Mouse (Mus musculus) erythroid progenitor cell, adult 5-6 weeks (primary cell): ENCODE data around the gene Pcif1. TPM values are rescaled to one million over a fixed set of nuclear protein-coding genes. Genes with fewer than 3 reads are reported as not detected.
"Not testable (repeated sequence)": the region's sequence is repeated elsewhere in the genome, so short reads cannot be mapped to it uniquely, and the experiment has no call there.

Source experiments
- ATAC-seq: replicated peaks from 2 replicates; pipeline ENCODE4 v1.8.0; 2016; ENCODE audit warnings: moderate number of reproducible peaks, mild to moderate bottlenecking, moderate TSS enrichment, inconsistent platforms; ENCODE audit not compliant: poor library complexity, low FRiP score, severe bottlenecking
- total RNA-seq, 2 experiments: library from RNA; stranded (forward) in 1 of 2; stranded (reverse) in 1 of 2; fragments of 150-400 nt in 1 of 2; fragments of 186-747, 209-891 nt in 1 of 2; gene quantifications; 2 replicates each; pipeline versions ENCODE4 v1.2.3 to v1.2.4; 2015 to 2017; ENCODE audit warnings: low replicate concordance in 2 of 2

Gene Pcif1
- total RNA-seq (2015; ENCODE audit: low replicate concordance) (57.7 and 71.3 TPM in 2 replicates), total RNA-seq (2017; ENCODE audit: low replicate concordance) (36.3 and 42.7 TPM in 2 replicates)

DNA sequence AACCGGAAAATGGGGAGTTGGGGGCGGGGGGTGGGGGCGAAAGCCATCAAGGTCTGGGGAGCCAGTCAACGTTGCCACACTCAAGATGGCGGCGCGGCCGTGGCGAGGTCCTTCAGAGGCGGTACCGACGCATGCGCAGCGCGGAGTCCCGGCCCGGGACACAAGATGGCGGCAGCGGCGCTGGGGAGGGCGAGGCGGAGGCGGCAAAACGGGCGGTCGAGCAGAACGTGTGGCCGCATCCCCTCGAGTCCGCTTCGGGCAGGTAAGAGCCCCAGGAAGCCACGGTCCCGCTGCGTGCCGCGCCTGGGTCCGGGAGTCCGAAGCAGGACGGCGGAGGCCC is at the start of gene Pcif1:
Gene Pcif1 (plus strand): TSS at position 77 of the 340 bp plus-strand sequence.
- ATAC-seq, result peak; percentile 47

DNA sequence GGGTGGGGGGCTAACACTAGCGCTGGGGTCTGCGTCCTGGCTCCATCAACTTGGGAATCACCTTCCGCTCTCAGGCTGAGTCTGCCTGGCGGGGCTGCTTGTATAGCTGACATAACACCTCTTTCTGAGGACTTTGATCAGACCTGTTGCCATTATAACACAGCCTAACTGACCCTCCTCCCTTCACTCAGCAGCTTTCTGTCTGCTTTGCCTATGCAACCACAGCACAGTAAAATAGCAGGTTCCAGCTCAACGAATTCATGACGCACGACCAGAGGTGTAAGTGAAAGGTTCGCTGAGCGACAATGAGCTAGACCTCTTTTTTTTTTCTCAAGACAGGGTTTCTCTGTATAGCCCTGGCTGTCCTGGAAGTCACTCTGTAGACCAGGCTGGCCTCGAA is 48.1 kb upstream of the Pcif1 start:
- ATAC-seq, result no peak

DNA sequence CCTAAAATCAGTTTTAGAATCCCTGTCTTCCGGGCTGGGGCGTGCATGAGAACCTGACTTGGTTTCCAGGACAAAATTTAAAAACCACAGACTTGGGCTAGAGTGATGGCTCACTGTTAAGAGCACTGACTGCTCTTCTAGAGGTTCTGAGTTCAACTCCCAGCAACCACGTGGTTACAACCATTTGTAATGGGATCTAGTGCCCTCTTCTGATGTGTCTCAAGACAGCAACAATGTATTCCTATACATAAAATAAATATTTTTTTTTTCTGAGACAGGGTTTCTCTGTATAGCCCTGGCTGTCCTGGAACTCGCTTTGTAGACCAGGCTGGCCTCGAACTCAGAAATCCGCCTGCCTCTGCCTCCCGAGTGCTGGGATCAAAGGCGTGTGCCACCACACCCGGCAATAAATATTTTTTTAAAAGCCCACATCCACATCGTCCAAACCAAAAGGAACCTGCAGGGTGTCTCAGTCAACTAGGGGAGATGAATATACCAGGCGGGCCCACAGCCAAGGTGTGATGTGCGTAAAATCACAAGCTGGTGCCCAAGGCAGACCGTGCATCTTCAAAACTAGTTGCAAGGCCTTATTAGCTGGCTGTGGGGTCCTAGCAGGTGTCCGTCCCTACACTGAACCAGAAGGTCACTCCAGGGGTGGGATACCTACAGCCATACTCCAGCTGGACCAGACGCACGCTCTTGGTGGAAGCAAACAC is 46.9 kb upstream of the Pcif1 start:
- no peak for ATAC-seq

DNA sequence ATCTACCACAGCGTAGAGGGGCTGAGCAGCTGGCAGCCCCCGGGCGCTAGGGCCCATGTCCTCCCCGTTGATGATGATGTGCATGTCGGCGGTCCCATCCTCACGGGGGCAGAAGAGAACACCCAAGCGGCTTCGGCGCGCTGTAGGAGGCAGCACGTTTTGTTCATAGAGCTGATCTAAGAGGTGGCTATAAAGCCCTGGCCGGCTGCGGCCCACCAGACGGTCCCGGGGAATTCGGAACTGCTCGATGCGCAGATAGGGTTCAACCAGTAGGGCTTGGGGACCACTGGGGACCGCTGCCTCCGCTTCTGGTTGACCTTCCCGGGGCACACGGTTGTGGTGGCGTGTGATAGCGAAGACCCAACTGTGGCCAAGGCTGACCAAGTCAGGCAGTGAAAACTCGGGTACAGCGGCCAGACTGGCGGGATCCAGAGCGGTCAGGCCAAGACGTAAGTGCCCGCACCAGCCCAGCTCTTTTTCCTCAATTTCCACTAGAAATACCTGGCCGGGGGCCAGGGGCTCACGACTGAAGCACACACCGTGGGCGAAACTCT is 46.3 kb upstream of the Pcif1 start, which contains the start of gene Ctsa:
Gene Ctsa (plus strand): TSS at position 126 of the 554 bp plus-strand sequence.
- ATAC-seq, result peak; percentile 72

DNA sequence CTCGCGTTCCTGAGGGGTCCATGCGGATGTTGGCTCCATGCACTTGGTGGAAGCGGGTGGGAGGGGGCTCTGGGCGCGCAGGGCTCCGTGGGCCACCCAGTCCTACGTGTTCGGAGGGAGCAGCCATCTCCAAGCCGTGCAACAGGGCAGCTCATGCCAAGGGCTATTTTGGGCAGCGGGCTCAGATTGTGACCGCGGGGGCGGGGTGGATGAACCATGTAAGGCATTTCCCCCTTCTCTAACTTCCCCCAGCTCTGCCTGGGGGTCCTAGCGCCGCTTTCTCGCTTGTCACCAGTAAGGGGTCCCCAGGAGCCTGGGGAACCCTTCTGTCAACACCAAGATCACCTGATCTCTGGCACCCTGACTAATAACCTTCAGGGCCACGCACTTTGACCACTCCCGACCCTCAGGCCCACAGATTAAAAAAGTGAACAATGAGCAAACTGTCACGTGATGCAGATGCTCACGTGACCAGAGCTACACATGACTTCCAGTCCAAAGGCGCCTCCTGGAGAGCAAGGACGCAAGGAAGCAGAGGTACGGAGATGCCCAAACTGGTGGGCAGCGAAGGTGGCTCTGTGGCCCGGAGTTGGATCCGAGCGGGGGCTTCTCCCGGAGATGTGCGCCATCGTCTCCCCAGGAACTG is 45.7 kb upstream of the Pcif1 start, which contains the start of gene Neurl2:
Gene Neurl2 (minus strand): TSS at position 143 of the 646 bp plus-strand sequence.
- peak; percentile 73 for ATAC-seq

DNA sequence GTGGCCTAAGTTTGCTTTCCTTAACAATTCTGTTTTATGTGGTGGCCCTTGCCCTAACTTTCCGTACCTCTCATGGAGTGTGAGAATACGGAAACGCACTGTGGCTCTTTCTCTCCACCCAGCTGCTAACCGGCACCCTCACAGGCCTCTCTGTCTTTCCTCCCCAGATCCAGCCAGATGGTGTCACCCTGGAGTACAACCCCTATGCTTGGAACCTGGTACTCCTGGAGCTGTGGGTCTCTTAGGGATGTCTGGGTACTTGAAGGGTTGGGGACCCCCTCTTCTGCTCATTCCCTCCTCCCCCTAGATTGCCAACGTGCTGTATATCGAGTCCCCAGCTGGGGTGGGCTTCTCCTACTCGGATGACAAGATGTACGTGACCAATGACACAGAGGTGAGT is 44.6 kb upstream of the Pcif1 start:
- ATAC-seq, result no peak

DNA sequence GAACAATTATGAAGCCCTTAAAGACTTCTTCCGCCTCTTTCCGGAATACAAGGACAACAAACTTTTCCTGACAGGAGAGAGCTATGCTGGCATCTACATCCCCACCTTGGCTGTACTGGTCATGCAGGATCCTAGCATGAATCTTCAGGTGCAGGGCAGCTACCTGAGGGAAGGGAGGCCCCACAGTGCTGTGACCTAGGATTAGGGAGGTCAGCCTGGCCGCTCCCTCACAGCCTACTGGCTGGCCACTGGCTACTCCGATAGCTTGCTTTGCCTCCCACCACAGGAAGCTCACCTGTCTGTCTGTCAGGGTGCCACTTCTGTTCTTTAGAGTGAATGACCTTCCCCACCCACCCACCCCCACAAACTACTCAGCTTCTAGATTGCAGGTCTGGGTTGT is 43.9 kb upstream of the Pcif1 start:
- no peak for ATAC-seq

DNA sequence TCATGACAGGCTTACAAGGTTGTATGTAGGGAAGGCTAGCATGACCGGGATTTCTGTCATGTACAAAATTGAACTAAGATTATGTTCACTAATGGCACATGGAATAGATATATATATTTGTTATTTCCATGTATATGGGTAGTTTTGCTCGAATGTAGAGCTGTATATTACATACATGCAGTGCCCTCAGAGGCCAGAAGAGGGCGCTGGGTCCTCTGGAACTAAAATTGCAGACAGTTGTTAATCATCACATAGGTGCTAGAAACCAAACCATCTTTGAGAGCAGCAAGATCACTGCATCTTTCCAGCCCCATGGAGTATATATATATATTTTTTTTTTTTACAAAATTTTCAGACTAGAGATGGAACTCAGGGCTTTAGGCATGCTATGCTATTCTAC is 33.3 kb upstream of the Pcif1 start:
- ATAC-seq, result no peak

DNA sequence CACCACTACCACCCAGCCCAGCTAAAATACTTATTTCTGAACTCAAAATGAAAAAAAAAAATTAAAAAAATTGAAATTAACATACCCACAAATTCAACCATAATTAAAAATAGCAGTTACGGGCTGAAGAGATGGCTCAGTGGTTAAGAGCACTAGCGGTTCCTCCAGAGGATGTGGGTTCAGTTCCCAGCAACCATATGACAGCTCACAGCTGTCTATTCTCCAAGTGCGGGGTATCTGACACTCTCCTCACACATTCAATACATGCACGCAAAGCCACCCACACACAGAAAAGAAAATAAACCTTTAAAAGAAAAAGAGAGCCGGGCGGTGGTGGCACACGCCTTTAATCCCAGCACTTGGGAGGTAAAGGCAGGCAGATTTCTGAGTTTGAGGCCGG is 29.0 kb upstream of the Pcif1 start:
- no peak for ATAC-seq

DNA sequence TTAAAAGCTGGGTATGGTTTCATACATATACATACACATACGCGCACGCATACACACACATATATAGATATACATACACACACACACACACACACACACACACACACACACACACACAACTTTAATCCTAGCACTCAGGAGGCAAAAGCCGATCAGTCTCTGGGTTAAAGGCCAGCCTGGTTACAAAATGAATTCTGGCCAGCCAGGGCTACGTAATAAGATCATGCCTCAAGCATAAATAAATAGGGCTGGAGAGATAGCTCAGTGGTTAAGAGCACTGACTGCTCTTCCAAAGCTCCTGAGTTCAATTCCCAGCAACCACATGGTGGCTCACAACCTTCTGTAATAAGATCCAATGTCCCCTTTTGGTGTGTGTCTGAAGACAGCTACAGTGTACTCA is 23.5 kb upstream of the Pcif1 start:
- ATAC-seq, result not testable (repeated sequence)

DNA sequence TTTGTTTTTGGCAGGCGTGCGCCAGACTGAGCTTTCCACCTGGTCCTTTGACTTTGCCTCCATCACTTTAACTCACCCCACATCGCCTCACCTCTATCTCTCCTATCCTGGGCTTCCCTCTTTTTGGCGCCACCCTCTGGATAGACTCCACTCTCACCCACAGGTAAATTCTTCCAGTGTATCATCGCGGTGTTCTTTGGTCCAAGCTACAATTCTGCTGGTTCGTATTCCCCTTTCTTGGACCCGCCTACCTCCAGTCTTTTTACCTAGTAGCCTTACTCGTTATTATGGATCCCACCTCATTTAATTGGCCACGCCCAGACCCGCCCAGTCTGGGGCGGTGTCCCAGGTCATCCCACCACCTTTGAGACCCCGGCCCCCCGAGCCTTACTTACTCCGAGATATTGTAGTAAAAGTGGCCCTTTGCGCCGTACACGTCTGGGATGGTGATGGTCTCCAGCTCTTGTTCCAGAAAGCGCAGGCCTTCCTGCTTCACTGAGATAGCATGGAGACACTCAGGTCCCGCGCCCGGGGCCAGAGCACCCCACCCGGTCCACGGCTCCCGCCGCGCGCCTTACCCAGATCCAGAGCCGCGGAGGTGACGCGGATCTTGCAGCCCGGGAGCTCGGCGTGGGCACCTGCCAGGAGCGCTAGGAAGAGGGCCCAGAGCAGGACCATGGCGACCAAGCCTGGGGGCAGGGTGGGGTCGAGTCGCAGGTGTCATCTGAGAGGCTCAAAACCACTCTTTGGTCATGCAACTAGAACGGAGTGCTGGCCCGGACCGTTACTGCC is 22.6 kb upstream of the Pcif1 start:
- ATAC-seq, result no peak

DNA sequence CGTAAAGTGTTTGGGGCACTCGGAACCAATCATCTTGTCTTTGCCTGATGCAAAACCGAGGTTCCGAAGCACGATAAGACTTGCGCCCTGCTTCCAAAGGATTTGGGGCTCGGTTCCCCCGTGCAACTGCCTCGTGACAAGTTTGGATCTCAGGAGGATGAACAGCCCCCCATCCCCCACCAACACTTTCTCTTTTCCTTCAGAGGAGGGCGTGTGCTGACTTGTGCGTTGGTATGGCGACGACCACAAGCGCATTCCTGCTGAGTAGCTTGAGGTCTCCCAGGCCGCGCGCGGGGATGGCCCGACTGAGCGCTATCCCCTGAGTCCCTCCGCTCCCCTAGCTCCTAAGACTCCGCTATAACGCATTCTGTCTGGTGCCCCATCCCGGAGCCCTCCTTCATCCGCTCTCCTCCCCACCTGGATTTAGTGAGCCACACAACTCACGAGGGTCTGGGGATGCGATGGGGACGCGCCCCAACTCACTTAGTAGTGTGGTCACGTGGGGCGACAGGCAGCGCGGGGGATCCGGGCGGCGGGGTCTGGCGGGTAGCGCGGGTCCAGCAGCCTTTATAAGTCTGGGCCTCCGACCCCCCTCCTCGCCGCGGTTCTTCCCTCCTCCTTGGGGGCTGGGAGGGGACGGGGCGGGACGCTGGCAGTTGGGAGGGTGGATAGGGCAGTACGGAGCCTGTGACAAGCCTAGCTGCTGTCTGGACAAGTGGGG is 21.8 kb upstream of the Pcif1 start, which contains the start of gene Pltp:
Gene Pltp (minus strand): TSS at position 611 of the 721 bp plus-strand sequence.
- ATAC-seq, result 0 out of 2 replicates have a peak, but pooled peaks have one; percentile 15

DNA sequence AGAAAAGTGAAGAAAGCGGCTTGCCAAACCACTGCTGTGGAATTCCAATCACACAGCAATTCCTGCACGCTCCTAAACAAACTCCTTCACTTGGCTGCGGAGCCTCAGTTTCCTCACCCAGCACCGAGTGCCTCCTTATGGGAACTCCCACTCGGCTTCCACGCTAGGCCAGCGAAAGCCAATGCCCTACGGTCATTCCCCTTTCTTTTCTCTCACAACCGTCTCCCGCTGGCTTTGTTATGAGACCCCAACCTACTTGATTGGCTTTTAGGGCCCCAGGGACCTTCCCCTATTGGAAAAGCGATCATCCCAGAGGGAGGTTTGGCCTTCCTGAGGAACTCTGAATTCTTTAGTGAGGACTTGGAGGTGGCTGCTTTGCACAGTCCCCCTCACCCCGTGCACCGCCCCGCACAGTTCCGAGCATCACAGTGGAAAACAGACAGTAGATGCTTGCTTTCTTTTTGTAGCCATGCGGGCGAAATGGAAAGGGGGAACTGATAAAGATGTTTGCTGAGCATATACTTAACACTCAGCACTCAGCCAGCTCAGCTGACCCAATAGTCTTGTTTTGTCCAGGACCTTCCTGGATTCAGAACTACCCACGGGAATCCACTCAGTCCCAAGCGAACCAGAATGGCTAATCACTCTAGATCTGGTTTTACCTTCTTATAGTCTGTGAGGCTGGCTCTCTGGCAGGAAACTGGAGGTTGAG is 21.1 kb upstream of the Pcif1 start:
- no peak for ATAC-seq

DNA sequence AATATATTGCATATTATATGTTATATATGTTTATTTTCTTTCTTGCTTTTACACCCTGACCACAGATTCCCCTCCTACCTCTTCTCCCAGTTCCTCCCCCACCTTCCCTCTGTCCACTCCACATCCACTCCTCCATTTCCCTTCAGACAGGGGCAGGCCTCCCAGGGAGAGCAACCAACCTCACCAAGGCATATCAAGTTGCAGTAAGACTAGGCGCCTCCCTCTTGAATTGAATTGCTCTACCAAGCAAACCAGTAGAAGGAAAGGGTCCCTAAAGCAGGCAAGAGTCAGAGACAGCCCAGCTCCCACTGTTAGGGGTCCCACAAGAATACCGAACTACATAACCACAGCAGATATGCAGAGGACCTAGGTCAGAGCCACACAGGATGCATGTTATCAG is 19.9 kb upstream of the Pcif1 start:
- no peak for ATAC-seq

DNA sequence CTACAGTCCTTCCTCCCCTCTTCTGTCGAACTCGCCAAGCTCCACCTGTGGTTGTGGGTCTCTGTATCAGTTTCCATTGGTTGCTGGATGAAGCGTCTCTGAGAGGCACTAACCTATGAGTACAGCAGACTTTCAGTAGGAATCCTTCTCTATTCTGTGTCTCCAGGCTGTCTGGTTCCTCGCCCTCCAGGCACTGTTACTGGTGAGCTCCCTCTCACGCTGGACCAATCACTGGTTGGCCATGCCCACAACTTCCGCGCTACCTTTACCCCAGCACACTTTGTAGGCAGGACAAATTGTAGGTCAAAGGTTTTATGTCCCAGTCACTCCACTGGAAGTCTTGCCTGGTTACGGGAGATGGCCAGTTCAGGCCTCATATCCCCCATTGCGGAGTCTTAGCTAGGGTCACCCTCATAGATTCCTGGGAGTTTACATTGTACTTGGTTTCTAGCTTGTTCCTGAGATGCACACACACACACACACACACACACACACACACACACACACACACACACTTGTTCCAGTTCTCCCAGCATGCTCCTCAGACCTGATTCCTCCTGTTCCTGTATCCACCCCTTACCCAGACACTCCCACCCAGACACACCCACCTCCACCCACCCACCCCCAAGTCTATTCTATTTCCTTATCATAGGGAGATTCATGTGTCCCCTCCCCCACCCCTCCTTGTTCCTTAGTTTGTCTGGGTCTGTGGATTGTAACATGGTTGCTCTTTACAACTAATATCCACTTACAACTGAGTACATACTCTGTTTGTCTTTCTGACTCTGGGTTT is 19.3 kb upstream of the Pcif1 start:
- no peak for ATAC-seq

DNA sequence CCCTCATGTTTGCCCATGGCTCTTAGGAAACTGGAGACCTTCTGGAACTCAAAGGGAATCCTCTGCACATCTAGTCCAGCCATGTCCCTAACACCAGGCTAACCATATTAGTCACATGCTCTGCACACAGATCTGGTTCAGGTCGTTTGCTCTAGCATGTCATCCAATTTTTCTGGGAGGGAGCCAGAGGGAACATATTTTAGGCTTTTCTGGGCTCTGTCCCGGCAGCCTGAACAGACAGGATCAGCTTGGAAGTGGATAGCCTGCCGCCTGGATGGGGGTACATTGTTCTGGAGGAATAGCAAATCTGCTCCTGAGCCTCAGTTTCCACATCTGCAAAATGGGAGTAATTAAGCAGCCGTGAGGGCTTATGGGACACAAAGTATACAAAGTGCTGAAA is 18.0 kb upstream of the Pcif1 start:
- no peak for ATAC-seq

DNA sequence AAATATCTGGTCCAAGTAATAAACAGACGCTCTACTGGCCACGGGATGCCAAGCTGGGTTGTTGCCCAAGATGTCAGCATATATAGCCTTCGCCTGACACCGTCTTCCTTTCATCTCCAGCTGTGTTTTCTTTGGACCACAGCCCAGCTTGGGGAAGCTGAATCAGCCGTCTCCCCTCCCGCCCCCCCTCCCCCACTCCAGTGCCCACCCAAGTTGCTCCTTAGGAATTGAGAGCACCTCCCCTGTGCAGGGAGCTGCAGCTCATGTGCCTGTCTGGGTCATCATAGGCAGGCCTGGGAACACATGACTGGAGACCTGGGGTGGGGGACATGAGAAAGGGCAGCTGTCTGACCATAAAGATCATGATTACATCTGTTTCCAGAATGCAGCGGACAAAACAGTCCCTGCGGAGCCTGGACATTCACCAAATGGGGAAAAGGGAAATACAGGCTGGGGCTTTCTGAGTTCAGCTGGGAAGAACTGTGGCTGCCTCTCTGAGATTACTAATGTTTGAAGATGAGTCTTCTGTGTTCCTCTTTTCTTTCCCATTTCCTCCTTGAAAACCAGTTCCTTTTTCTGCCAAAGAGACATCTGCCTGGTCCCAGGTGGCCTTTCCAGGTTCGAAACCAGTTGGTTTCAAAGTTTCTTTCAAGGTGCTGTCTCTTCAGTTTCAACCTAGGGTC is 16.8 kb upstream of the Pcif1 start:
- ATAC-seq, result no peak

DNA sequence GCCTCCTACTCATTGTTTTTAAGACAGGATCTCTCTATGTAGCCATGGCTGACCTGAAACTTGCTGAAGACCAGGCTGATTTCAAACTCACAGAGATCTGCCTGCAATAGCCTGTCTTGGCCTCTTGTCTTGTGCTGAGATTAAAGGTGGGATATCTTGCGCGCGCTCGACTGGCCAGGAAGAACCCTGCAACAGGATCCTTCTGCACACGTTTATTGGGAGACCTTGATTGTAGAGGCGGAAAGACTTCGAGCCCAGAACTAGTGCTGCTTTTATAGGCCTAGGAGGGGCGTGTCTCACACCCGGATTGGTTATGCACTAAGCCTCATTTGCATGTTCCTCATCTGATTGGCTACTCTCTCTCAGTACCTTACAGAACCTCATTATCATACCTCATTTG is 15.7 kb upstream of the Pcif1 start:
- ATAC-seq, result not testable (repeated sequence)
